ENCODE assay signal across 26 mouse cellular contexts in the genomic region with DNA sequence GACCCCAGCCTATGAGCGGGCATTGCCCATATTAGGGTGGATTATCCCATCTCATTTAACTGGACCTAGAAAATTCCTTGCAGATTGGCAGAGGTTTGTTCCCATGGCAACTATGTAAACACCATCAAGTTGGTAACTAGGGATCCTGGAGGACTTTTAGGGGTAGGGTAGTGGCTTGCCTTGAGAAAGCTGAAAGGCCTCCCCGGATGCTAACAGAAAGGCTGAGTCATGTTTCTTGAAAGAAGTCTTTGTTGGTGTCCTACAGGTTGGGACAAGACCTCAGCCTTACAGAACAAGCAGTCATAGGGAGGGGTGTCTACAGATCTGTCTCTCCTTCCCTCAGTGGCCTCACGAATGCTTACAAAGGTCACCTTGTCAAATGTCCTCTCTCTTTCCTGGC. TPM values are rescaled to one million over a fixed set of nuclear protein-coding genes. Genes with fewer than 3 reads are reported as not detected.
"Had no signal": no experiment of that assay in that cellular context is flagged by ENCODE, and none has a peak within 500 bp of the region (broad histone marks: within the 10 kb centered on the region; RNA-seq: fewer than 3 reads in every experiment).

No protein-coding gene starts in this region.

- DNase-seq: kidney, adult 8-10 months; kidney, postnatal 10 days; kidney, postnatal 36 days; layer of hippocampus, postnatal 36 days; liver, embryonic 13.5 days; lung, adult 2 months; lung, postnatal 14 days; lung, postnatal 4 days; thymus, adult 18-20 months; thymus, postnatal 14 days had no signal

- H3K9me3 ChIP-seq: kidney, embryonic 15.5 days; liver, embryonic 13.5 days; midbrain, embryonic 12.5 days had no signal

- H3K27me3 ChIP-seq: kidney, embryonic 15.5 days; liver, embryonic 13.5 days; midbrain, embryonic 12.5 days had no signal

- H3K4me3 ChIP-seq: kidney, embryonic 15.5 days; left cerebral cortex, adult 2 months; liver, embryonic 13.5 days; midbrain, embryonic 12.5 days had no signal

- H3K4me1 ChIP-seq: kidney, embryonic 15.5 days; liver, embryonic 13.5 days; midbrain, embryonic 12.5 days had no signal

- H3K9ac ChIP-seq: kidney, embryonic 15.5 days; liver, embryonic 13.5 days; midbrain, embryonic 12.5 days had no signal

- H3K27ac ChIP-seq: kidney, embryonic 15.5 days; left cerebral cortex, adult 2 months; liver, embryonic 13.5 days; midbrain, embryonic 12.5 days had no signal

RNA-seq across cellular contexts. Expression of a gene that starts 12.4 kb away (rescaled TPM):
- total RNA-seq: layer of hippocampus, adult 8-10 months; layer of hippocampus, postnatal 10 days; layer of hippocampus, postnatal 36 days; left cerebral cortex, adult 2 months; left cerebral cortex, postnatal 10 days; left cerebral cortex, postnatal 36 days; liver, adult 2 months; megakaryocyte-erythroid progenitor cell, adult 5-6 weeks; midbrain, postnatal 0 days had no signal
- polyA plus RNA-seq: kidney, embryonic 15.5 days; limb, embryonic 11.5 days; limb, embryonic 14.5 days; liver, adult 2 months; liver, embryonic 13.5 days; lung, adult 2 months; midbrain, embryonic 12.5 days; midbrain, postnatal 0 days; neural tube, embryonic 14.5 days; small intestine, adult 2 months; spleen, adult 2 months; stomach, embryonic 14.5 days had no signal
